Mouse (Mus musculus): Measurements from ENCODE around the gene H6pd. TPM values are rescaled to one million over a fixed set of nuclear protein-coding genes. Genes with fewer than 3 reads are reported as not detected.

Gene H6pd
- polyA plus RNA-seq, 1 experiment from 2014 or later, result 14.7 TPM

GRCm38 (mm10) chr4:149977801-149978544 is 30.9 kb downstream of the H6pd start:
- Histone ChIP-seq H3K9me3 (ENCODE audit: control insufficient read depth, low read length) (no peaks in the 10 kb centered on the region), H3K27ac (replicated peaks; ENCODE audit: low read depth, low read length) (peak overlapping the region; percentile 3; the same call in 1 of the 2 replicates), H3K4me2 (ENCODE audit: low read depth, low read length) (0 out of 2 replicates have a peak overlapping the region, but pooled peaks have one; percentile 5), H3K4me1 (ENCODE audit: control insufficient read depth, insufficient read depth, low read length) (peaks cover 21% of the 10 kb centered on the region), H3K4me3 (ENCODE audit: low read depth, low read length) (no peak overlapping the region), H3K9ac (ENCODE audit: low read depth, low read length) (0 out of 2 replicates have a peak overlapping the region, but pooled peaks have one; percentile 30), H3K36me3 (ENCODE audit: control insufficient read depth, insufficient read depth, low read length) (peaks cover 11% of the 10 kb centered on the region; the same call in 1 of the 2 replicates), H3K27me3 (replicated peaks; ENCODE audit: control insufficient read depth, insufficient read depth, low read length) (no peaks in the 10 kb centered on the region)
- 40% methylated on average over 17 of the region's 17 CpGs for WGBS
- DNase-seq (ENCODE audit: low spot score) (peak; percentile 83), ATAC-seq (ENCODE audit: low read depth) (peak; percentile 64; the same call in 1 of the 2 replicates)

- 63% methylated on average over 6 of the region's 6 CpGs for WGBS
- H3K4me1 ChIP-seq (ENCODE audit: control insufficient read depth, insufficient read depth, low read length), result peaks cover 21% of the 10 kb centered on the region
- DNase-seq (ENCODE audit: low spot score), result no peak
- no peak overlapping the region for H3K4me2 ChIP-seq (ENCODE audit: low read depth, low read length)
- no peaks in the 10 kb centered on the region for H3K9me3 ChIP-seq (ENCODE audit: control insufficient read depth, low read length)
- no peaks in the 10 kb centered on the region for H3K27me3 ChIP-seq (replicated peaks; ENCODE audit: control insufficient read depth, insufficient read depth, low read length)
- peaks cover 10% of the 10 kb centered on the region; the same call in 1 of the 2 replicates for H3K36me3 ChIP-seq (ENCODE audit: control insufficient read depth, insufficient read depth, low read length)
- no peak overlapping the region for H3K4me3 ChIP-seq (ENCODE audit: low read depth, low read length)
- ATAC-seq (ENCODE audit: low read depth), result no peak
- no peak overlapping the region for H3K27ac ChIP-seq (replicated peaks; ENCODE audit: low read depth, low read length)
- no peak overlapping the region for H3K9ac ChIP-seq (ENCODE audit: low read depth, low read length)
Measured at GRCm38 (mm10) chr4:149977181-149977580, 31.6 kb downstream of the H6pd start.

GRCm38 (mm10) chr4:149975730-149976254 is 33.0 kb downstream of the H6pd start:
- WGBS, result 84% methylated on average over 5 of the region's 5 CpGs
- Histone ChIP-seq H3K27ac (replicated peaks; ENCODE audit: low read depth, low read length) (no peak overlapping the region), H3K4me3 (ENCODE audit: low read depth, low read length) (no peak overlapping the region), H3K9me3 (ENCODE audit: control insufficient read depth, low read length) (no peaks in the 10 kb centered on the region), H3K36me3 (ENCODE audit: control insufficient read depth, insufficient read depth, low read length) (no peaks in the 10 kb centered on the region), H3K27me3 (replicated peaks; ENCODE audit: control insufficient read depth, insufficient read depth, low read length) (no peaks in the 10 kb centered on the region), H3K4me2 (ENCODE audit: low read depth, low read length) (no peak overlapping the region), H3K4me1 (ENCODE audit: control insufficient read depth, insufficient read depth, low read length) (peaks cover 21% of the 10 kb centered on the region), H3K9ac (ENCODE audit: low read depth, low read length) (no peak overlapping the region)
- no peak for ATAC-seq (ENCODE audit: low read depth)
- DNase-seq (ENCODE audit: low spot score), result no peak

- Histone ChIP-seq H3K4me2 (ENCODE audit: low read depth, low read length) (no peak overlapping the region), H3K27me3 (replicated peaks; ENCODE audit: control insufficient read depth, insufficient read depth, low read length) (no peaks in the 10 kb centered on the region), H3K9ac (ENCODE audit: low read depth, low read length) (no peak overlapping the region), H3K36me3 (ENCODE audit: control insufficient read depth, insufficient read depth, low read length) (no peaks in the 10 kb centered on the region), H3K4me3 (ENCODE audit: low read depth, low read length) (no peak overlapping the region), H3K9me3 (ENCODE audit: control insufficient read depth, low read length) (no peaks in the 10 kb centered on the region), H3K4me1 (ENCODE audit: control insufficient read depth, insufficient read depth, low read length) (peaks cover 21% of the 10 kb centered on the region), H3K27ac (replicated peaks; ENCODE audit: low read depth, low read length) (no peak overlapping the region)
- no peak for DNase-seq (ENCODE audit: low spot score)
- no peak for ATAC-seq (ENCODE audit: low read depth)
- whole genome bisulfite sequencing, result 59% methylated on average over 8 of the region's 8 CpGs
Measured at GRCm38 (mm10) chr4:149975291-149975690, 33.5 kb downstream of the H6pd start.

- WGBS, result 74% methylated on average over 9 of the region's 9 CpGs
- Histone ChIP-seq H3K9ac (ENCODE audit: low read depth, low read length) (no peak overlapping the region), H3K36me3 (ENCODE audit: control insufficient read depth, insufficient read depth, low read length) (no peaks in the 10 kb centered on the region), H3K27me3 (replicated peaks; ENCODE audit: control insufficient read depth, insufficient read depth, low read length) (no peaks in the 10 kb centered on the region), H3K4me1 (ENCODE audit: control insufficient read depth, insufficient read depth, low read length) (0 out of 2 replicates have a peak, but pooled peaks cover 3% of the 10 kb centered on the region), H3K4me3 (ENCODE audit: low read depth, low read length) (no peak overlapping the region), H3K4me2 (ENCODE audit: low read depth, low read length) (no peak overlapping the region), H3K27ac (replicated peaks; ENCODE audit: low read depth, low read length) (no peak overlapping the region), H3K9me3 (ENCODE audit: control insufficient read depth, low read length) (no peaks in the 10 kb centered on the region)
- DNase-seq (ENCODE audit: low spot score) (no peak), ATAC-seq (ENCODE audit: low read depth) (no peak)
Measured at GRCm38 (mm10) chr4:149971393-149971792, 37.4 kb downstream of the H6pd start.

- H3K36me3 ChIP-seq (ENCODE audit: control insufficient read depth, insufficient read depth, low read length), result no peaks in the 10 kb centered on the region
- no peaks in the 10 kb centered on the region for H3K9me3 ChIP-seq (ENCODE audit: control insufficient read depth, low read length)
- no peak overlapping the region for H3K4me2 ChIP-seq (ENCODE audit: low read depth, low read length)
- no peak overlapping the region for H3K27ac ChIP-seq (replicated peaks; ENCODE audit: low read depth, low read length)
- ATAC-seq (ENCODE audit: low read depth) (no peak), DNase-seq (ENCODE audit: low spot score) (peak; percentile 48)
- H3K9ac ChIP-seq (ENCODE audit: low read depth, low read length), result no peak overlapping the region
- H3K4me3 ChIP-seq (ENCODE audit: low read depth, low read length), result no peak overlapping the region
- 19% methylated on average over 6 of the region's 6 CpGs for WGBS
- no peaks in the 10 kb centered on the region for H3K27me3 ChIP-seq (replicated peaks; ENCODE audit: control insufficient read depth, insufficient read depth, low read length)
- H3K4me1 ChIP-seq (ENCODE audit: control insufficient read depth, insufficient read depth, low read length), result peaks cover 17% of the 10 kb centered on the region
Measured at GRCm38 (mm10) chr4:149968526-149968925, 40.3 kb downstream of the H6pd start.

GRCm38 (mm10) chr4:149966963-149967362 is 41.9 kb downstream of the H6pd start:
- Histone ChIP-seq H3K4me2 (ENCODE audit: low read depth, low read length) (no peak overlapping the region), H3K27ac (replicated peaks; ENCODE audit: low read depth, low read length) (no peak overlapping the region), H3K27me3 (replicated peaks; ENCODE audit: control insufficient read depth, insufficient read depth, low read length) (no peaks in the 10 kb centered on the region), H3K9me3 (ENCODE audit: control insufficient read depth, low read length) (no peaks in the 10 kb centered on the region), H3K4me3 (ENCODE audit: low read depth, low read length) (no peak overlapping the region), H3K36me3 (ENCODE audit: control insufficient read depth, insufficient read depth, low read length) (no peaks in the 10 kb centered on the region), H3K9ac (ENCODE audit: low read depth, low read length) (no peak overlapping the region), H3K4me1 (ENCODE audit: control insufficient read depth, insufficient read depth, low read length) (peaks cover 17% of the 10 kb centered on the region)
- ATAC-seq (ENCODE audit: low read depth), result no peak
- no peak for DNase-seq (ENCODE audit: low spot score)
- WGBS, result 81% methylated on average over 9 of the region's 9 CpGs

- Histone ChIP-seq H3K9ac (ENCODE audit: low read depth, low read length) (no peak overlapping the region), H3K4me1 (ENCODE audit: control insufficient read depth, insufficient read depth, low read length) (peaks cover 17% of the 10 kb centered on the region), H3K4me2 (ENCODE audit: low read depth, low read length) (no peak overlapping the region), H3K27me3 (replicated peaks; ENCODE audit: control insufficient read depth, insufficient read depth, low read length) (no peaks in the 10 kb centered on the region), H3K36me3 (ENCODE audit: control insufficient read depth, insufficient read depth, low read length) (no peaks in the 10 kb centered on the region), H3K4me3 (ENCODE audit: low read depth, low read length) (no peak overlapping the region), H3K9me3 (ENCODE audit: control insufficient read depth, low read length) (no peaks in the 10 kb centered on the region), H3K27ac (replicated peaks; ENCODE audit: low read depth, low read length) (no peak overlapping the region)
- ATAC-seq (ENCODE audit: low read depth) (peak; percentile 47; the same call in 1 of the 2 replicates), DNase-seq (ENCODE audit: low spot score) (peak; percentile 81)
- WGBS, result 37% methylated on average over 5 of the region's 5 CpGs
Measured at GRCm38 (mm10) chr4:149966252-149966651, 42.6 kb downstream of the H6pd start.
